Mouse (Mus musculus): ENCODE data around the gene Ceacam18. TPM values are rescaled to one million over a fixed set of nuclear protein-coding genes. Genes with fewer than 3 reads are reported as not detected.

Gene Ceacam18
- polyA plus RNA-seq, 1 experiment, result not detected

- TF ChIP-seq USF1 (IDR thresholded peaks at IDR 0.05; ENCODE audit: low read depth) (no peak), E2F4 (IDR thresholded peaks at IDR 0.05; ENCODE audit: insufficient read depth) (no peak), MYOD1 (IDR thresholded peaks at IDR 0.05; ENCODE audit: control insufficient read depth in 1 of 3, insufficient read length in 2 of 3, low read depth in 2 of 3) (no peak), CEBPB (IDR thresholded peaks at IDR 0.05; ENCODE audit: insufficient read depth, poor library complexity, severe bottlenecking) (no peak), POLR2AphosphoS2 (IDR thresholded peaks at IDR 0.05; ENCODE audit: insufficient read length, low read depth) (no peak), TCF3 (IDR thresholded peaks at IDR 0.05; ENCODE audit: insufficient read length, low read depth) (no peak), REST (IDR thresholded peaks at IDR 0.05; ENCODE audit: insufficient read depth, insufficient read length) (no peak), POLR2A (IDR thresholded peaks at IDR 0.05; ENCODE audit: insufficient read length, low read depth) (no peak), TCF12 (IDR thresholded peaks at IDR 0.05; ENCODE audit: insufficient read depth, poor library complexity, severe bottlenecking) (no peak), MAX (IDR thresholded peaks at IDR 0.05; ENCODE audit: low read depth) (no peak), MYOG (IDR thresholded peaks at IDR 0.05; ENCODE audit: control insufficient read depth in 1 of 3, insufficient read depth in 1 of 3, insufficient read length in 2 of 3, low read depth in 2 of 3) (no peak), SRF (IDR thresholded peaks at IDR 0.05; ENCODE audit: control insufficient read depth, insufficient read length, low read depth) (no peak)
- Histone ChIP-seq H3K36me3 (ENCODE audit: control insufficient read depth, insufficient read depth) (no peaks in the 10 kb centered on the region), H3K27me3 (ENCODE audit: control insufficient read depth, insufficient read depth, insufficient read length) (no peaks in the 10 kb centered on the region), H3K4me3 (no peak overlapping the region), H3ac (ENCODE audit: control insufficient read depth, insufficient read length) (no peak overlapping the region), H3K79me2 (ENCODE audit: control insufficient read depth, insufficient read depth) (no peaks in the 10 kb centered on the region), H3K4me2 (ENCODE audit: low read depth) (no peak overlapping the region)
These were observed 9.4 kb upstream of the Ceacam18 start for GRCm38 (mm10) chr7:43625065-43625464.

DNA sequence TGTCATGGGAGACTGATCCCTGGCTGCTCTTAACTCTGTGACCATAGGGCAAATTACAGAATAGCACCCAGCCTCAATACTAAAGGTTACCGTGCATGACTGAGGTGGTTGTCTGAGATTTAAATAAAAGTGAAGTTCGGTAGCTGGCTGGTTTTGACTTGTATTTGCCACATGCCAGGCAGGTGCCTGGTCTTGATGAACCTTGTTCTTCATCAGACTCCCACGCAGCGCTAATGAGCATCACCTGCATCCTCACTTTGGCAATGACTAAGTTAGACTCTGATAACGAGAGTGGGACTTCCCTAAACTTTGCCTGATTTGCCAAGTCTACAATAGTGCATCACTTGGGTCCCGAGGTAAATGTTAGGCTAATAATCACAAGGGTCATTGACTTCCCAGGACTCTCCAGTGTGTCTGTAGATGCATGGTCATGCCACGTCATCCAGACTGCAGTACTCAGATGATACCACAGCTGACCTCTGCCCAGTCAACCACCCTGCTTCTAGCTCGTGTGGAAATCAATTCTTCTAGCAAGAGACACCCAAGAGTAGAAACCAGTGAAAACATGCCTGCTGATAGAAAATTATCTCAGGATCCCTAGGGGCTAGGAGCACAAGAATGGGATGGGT lies 8.6 kb upstream of the Ceacam18 start:
- H3K36me3 ChIP-seq (ENCODE audit: control insufficient read depth, insufficient read depth), result no peaks in the 10 kb centered on the region
- H3ac ChIP-seq (ENCODE audit: control insufficient read depth, insufficient read length), result no peak overlapping the region
- no peak overlapping the region for H3K4me3 ChIP-seq
- H3K79me2 ChIP-seq (ENCODE audit: control insufficient read depth, insufficient read depth), result no peaks in the 10 kb centered on the region
- no peak overlapping the region for H3K4me2 ChIP-seq (ENCODE audit: low read depth)
- H3K27me3 ChIP-seq (ENCODE audit: control insufficient read depth, insufficient read depth, insufficient read length), result no peaks in the 10 kb centered on the region
- TF ChIP-seq REST (IDR thresholded peaks at IDR 0.05; ENCODE audit: insufficient read depth, insufficient read length) (no peak), SRF (IDR thresholded peaks at IDR 0.05; ENCODE audit: control insufficient read depth, insufficient read length, low read depth) (no peak), E2F4 (IDR thresholded peaks at IDR 0.05; ENCODE audit: insufficient read depth) (no peak), TCF12 (IDR thresholded peaks at IDR 0.05; ENCODE audit: insufficient read depth, poor library complexity, severe bottlenecking) (no peak), USF1 (IDR thresholded peaks at IDR 0.05; ENCODE audit: low read depth) (no peak), POLR2A (IDR thresholded peaks at IDR 0.05; ENCODE audit: insufficient read length, low read depth) (no peak), CEBPB (IDR thresholded peaks at IDR 0.05; ENCODE audit: insufficient read depth, poor library complexity, severe bottlenecking) (no peak), MYOD1 (IDR thresholded peaks at IDR 0.05; ENCODE audit: control insufficient read depth in 1 of 3, insufficient read length in 2 of 3, low read depth in 2 of 3) (no peak), MAX (IDR thresholded peaks at IDR 0.05; ENCODE audit: low read depth) (no peak), POLR2AphosphoS2 (IDR thresholded peaks at IDR 0.05; ENCODE audit: insufficient read length, low read depth) (no peak), TCF3 (IDR thresholded peaks at IDR 0.05; ENCODE audit: insufficient read length, low read depth) (no peak), MYOG (IDR thresholded peaks at IDR 0.05; ENCODE audit: control insufficient read depth in 1 of 3, insufficient read depth in 1 of 3, insufficient read length in 2 of 3, low read depth in 2 of 3) (no peak)

- H3ac ChIP-seq (ENCODE audit: control insufficient read depth, insufficient read length), result no peak overlapping the region
- no peak overlapping the region for H3K4me2 ChIP-seq (ENCODE audit: low read depth)
- no peaks in the 10 kb centered on the region for H3K36me3 ChIP-seq (ENCODE audit: control insufficient read depth, insufficient read depth)
- H3K79me2 ChIP-seq (ENCODE audit: control insufficient read depth, insufficient read depth), result no peaks in the 10 kb centered on the region
- peaks cover 5% of the 10 kb centered on the region for H3K27me3 ChIP-seq (ENCODE audit: control insufficient read depth, insufficient read depth, insufficient read length)
- TF ChIP-seq POLR2AphosphoS2 (IDR thresholded peaks at IDR 0.05; ENCODE audit: insufficient read length, low read depth) (no peak), E2F4 (IDR thresholded peaks at IDR 0.05; ENCODE audit: insufficient read depth) (no peak)
- no peak overlapping the region for H3K4me3 ChIP-seq
These were observed 567 bp upstream of the Ceacam18 start for GRCm38 (mm10) chr7:43633940-43634339.

DNA sequence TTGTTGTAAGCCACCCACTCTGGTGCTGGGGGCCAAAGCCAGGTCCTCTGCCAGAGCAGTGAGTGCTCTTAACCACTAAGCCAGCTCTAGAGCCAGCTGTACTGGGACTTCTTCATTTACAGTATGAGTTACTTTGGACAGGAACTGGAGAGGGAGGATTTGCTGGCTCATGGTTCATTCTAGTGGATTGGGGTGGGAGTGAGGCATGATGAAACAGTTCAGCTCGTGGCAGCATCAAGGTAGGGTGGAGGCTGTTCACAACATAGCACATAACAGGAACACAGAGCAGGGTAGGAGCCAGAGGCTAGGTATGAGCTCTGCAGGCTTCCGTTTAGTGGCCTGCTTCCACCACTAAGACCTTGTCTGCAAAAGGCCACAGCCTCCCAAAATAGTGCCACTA lies 1.7 kb downstream of the Ceacam18 start:
- H3K4me2 ChIP-seq (ENCODE audit: low read depth), result no peak overlapping the region
- no peaks in the 10 kb centered on the region for H3K36me3 ChIP-seq (ENCODE audit: control insufficient read depth, insufficient read depth)
- no peaks in the 10 kb centered on the region for H3K79me2 ChIP-seq (ENCODE audit: control insufficient read depth, insufficient read depth)
- TF ChIP-seq TCF12 (IDR thresholded peaks at IDR 0.05; ENCODE audit: insufficient read depth, poor library complexity, severe bottlenecking), result no peak
- TF ChIP-seq USF1 (IDR thresholded peaks at IDR 0.05; ENCODE audit: low read depth), result no peak
- no peak for TF ChIP-seq MYOD1 (IDR thresholded peaks at IDR 0.05; ENCODE audit: control insufficient read depth in 1 of 3, insufficient read length in 2 of 3, low read depth in 2 of 3)
- no peak for TF ChIP-seq MAX (IDR thresholded peaks at IDR 0.05; ENCODE audit: low read depth)
- no peak for TF ChIP-seq E2F4 (IDR thresholded peaks at IDR 0.05; ENCODE audit: insufficient read depth)
- no peak for TF ChIP-seq MYOG (IDR thresholded peaks at IDR 0.05; ENCODE audit: control insufficient read depth in 1 of 3, insufficient read depth in 1 of 3, insufficient read length in 2 of 3, low read depth in 2 of 3)
- TF ChIP-seq TCF3 (IDR thresholded peaks at IDR 0.05; ENCODE audit: insufficient read length, low read depth), result no peak
- TF ChIP-seq POLR2AphosphoS2 (IDR thresholded peaks at IDR 0.05; ENCODE audit: insufficient read length, low read depth), result no peak
- no peak for TF ChIP-seq CEBPB (IDR thresholded peaks at IDR 0.05; ENCODE audit: insufficient read depth, poor library complexity, severe bottlenecking)
- no peak for TF ChIP-seq SRF (IDR thresholded peaks at IDR 0.05; ENCODE audit: control insufficient read depth, insufficient read length, low read depth)
- TF ChIP-seq POLR2A (IDR thresholded peaks at IDR 0.05; ENCODE audit: insufficient read length, low read depth), result no peak
- TF ChIP-seq REST (IDR thresholded peaks at IDR 0.05; ENCODE audit: insufficient read depth, insufficient read length), result no peak
- H3K27me3 ChIP-seq (ENCODE audit: control insufficient read depth, insufficient read depth, insufficient read length), result peaks cover 5% of the 10 kb centered on the region
- H3K4me3 ChIP-seq, result no peak overlapping the region
- no peak overlapping the region for H3ac ChIP-seq (ENCODE audit: control insufficient read depth, insufficient read length)

DNA sequence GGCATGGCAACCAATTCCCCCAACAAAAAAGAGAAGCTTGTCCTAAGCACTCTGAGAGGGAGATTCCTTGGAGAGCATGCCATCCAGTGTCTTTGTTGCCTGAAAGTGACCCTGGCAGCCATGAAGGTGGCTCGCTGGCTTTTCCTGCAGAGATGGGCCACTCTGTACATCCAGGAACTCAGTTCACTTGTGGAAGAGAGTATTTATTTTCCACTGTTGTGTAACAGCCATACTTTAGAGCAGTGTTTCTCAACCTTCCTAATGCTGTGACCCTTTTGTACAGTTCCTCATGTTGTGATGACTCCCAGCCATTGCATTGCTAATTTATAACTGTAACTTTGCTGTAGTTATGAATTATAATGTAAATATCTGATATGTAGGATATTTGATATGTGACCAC lies 2.6 kb downstream of the Ceacam18 start:
- H3K4me3 ChIP-seq, result no peak overlapping the region
- no peak overlapping the region for H3ac ChIP-seq (ENCODE audit: control insufficient read depth, insufficient read length)
- H3K4me2 ChIP-seq (ENCODE audit: low read depth), result no peak overlapping the region
- H3K79me2 ChIP-seq (ENCODE audit: control insufficient read depth, insufficient read depth), result no peaks in the 10 kb centered on the region
- H3K27me3 ChIP-seq (ENCODE audit: control insufficient read depth, insufficient read depth, insufficient read length), result peaks cover 5% of the 10 kb centered on the region
- TF ChIP-seq REST (IDR thresholded peaks at IDR 0.05; ENCODE audit: insufficient read depth, insufficient read length), result no peak
- TF ChIP-seq CEBPB (IDR thresholded peaks at IDR 0.05; ENCODE audit: insufficient read depth, poor library complexity, severe bottlenecking), result no peak
- TF ChIP-seq TCF12 (IDR thresholded peaks at IDR 0.05; ENCODE audit: insufficient read depth, poor library complexity, severe bottlenecking), result no peak
- no peak for TF ChIP-seq POLR2AphosphoS2 (IDR thresholded peaks at IDR 0.05; ENCODE audit: insufficient read length, low read depth)
- no peak for TF ChIP-seq MYOD1 (IDR thresholded peaks at IDR 0.05; ENCODE audit: control insufficient read depth in 1 of 3, insufficient read length in 2 of 3, low read depth in 2 of 3)
- TF ChIP-seq SRF (IDR thresholded peaks at IDR 0.05; ENCODE audit: control insufficient read depth, insufficient read length, low read depth), result no peak
- no peak for TF ChIP-seq MAX (IDR thresholded peaks at IDR 0.05; ENCODE audit: low read depth)
- TF ChIP-seq E2F4 (IDR thresholded peaks at IDR 0.05; ENCODE audit: insufficient read depth), result no peak
- no peak for TF ChIP-seq MYOG (IDR thresholded peaks at IDR 0.05; ENCODE audit: control insufficient read depth in 1 of 3, insufficient read depth in 1 of 3, insufficient read length in 2 of 3, low read depth in 2 of 3)
- TF ChIP-seq TCF3 (IDR thresholded peaks at IDR 0.05; ENCODE audit: insufficient read length, low read depth), result no peak
- no peak for TF ChIP-seq USF1 (IDR thresholded peaks at IDR 0.05; ENCODE audit: low read depth)
- TF ChIP-seq POLR2A (IDR thresholded peaks at IDR 0.05; ENCODE audit: insufficient read length, low read depth), result no peak
- H3K36me3 ChIP-seq (ENCODE audit: control insufficient read depth, insufficient read depth), result no peaks in the 10 kb centered on the region
